23 mouse cellular contexts compared by ENCODE assay signal in genomic region chr12:52478611-52479010, GRCm38 (mm10). TPM values are rescaled to one million over a fixed set of nuclear protein-coding genes. Genes with fewer than 3 reads are reported as not detected.
DNase-seq lines count a peak whose midpoint lies in the region; ATAC-seq and TF ChIP-seq lines count a peak whose summit lies in the region.
"Had no signal": no experiment of that assay in that cellular context is flagged by ENCODE, and none has a peak within 500 bp of the region (broad histone marks: within the 10 kb centered on the region; RNA-seq: fewer than 3 reads in every experiment).

No protein-coding gene starts in this region.

- H3K27me3 ChIP-seq in heart, embryonic 10.5 days (ENCODE audit: insufficient read depth, poor library complexity, severe bottlenecking): no peaks in the 10 kb centered on the region
- no peaks in the 10 kb centered on the region for H3K27me3 ChIP-seq in lung, embryonic 16.5 days (ENCODE audit: control insufficient read depth, insufficient read depth, low read depth, low read length)
- no peaks in the 10 kb centered on the region for H3K27me3 ChIP-seq in myocyte (ENCODE audit: control insufficient read depth, insufficient read depth, insufficient read length)
- H3K27me3 ChIP-seq: CH12.LX; embryonic facial prominence, embryonic 12.5 days; forebrain, embryonic 12.5 days; heart, embryonic 15.5 days had no signal

- H3K4me2 ChIP-seq in lung, embryonic 16.5 days (ENCODE audit: low read depth, low read length): 0 out of 2 replicates have a peak overlapping the region, but pooled peaks have one; percentile 22
- H3K4me2 ChIP-seq in myocyte (ENCODE audit: low read depth): peak overlapping the region; percentile 20
- H3K4me2 ChIP-seq: embryonic facial prominence, embryonic 12.5 days; forebrain, embryonic 12.5 days; heart, embryonic 11.5 days; heart, embryonic 15.5 days; hindbrain, embryonic 14.5 days had no signal

- no peaks in the 10 kb centered on the region for H3K9me3 ChIP-seq in heart, embryonic 10.5 days
- H3K9me3 ChIP-seq in lung, embryonic 16.5 days (ENCODE audit: control insufficient read depth, low read length): no peaks in the 10 kb centered on the region
- H3K9me3 ChIP-seq: embryonic facial prominence, embryonic 12.5 days; forebrain, embryonic 12.5 days; heart, embryonic 15.5 days; hindbrain, embryonic 10.5 days had no signal

- H3K9ac ChIP-seq in lung, embryonic 16.5 days (ENCODE audit: low read length): no peak overlapping the region
- H3K9ac ChIP-seq: embryonic facial prominence, embryonic 12.5 days; forebrain, embryonic 12.5 days; heart, embryonic 15.5 days; hindbrain, embryonic 14.5 days had no signal

- ATAC-seq in lung, embryonic 16.5 days (ENCODE audit: low read depth): no peak
- ATAC-seq: forebrain, embryonic 16.5 days had no signal

- no peaks in the 10 kb centered on the region for H3K79me2 ChIP-seq in myocyte (ENCODE audit: control insufficient read depth, insufficient read depth)

- H3K27ac ChIP-seq in heart, embryonic 10.5 days: peak overlapping the region; percentile 22; the same call in 1 of the 2 replicates
- 0 out of 2 replicates have a peak overlapping the region, but pooled peaks have one; percentile 2 for H3K27ac ChIP-seq in layer of hippocampus, adult 2 months
- H3K27ac ChIP-seq in lung, embryonic 16.5 days (ENCODE audit: low read length): peak overlapping the region; percentile 59; the same call in 1 of the 2 replicates
- H3K27ac ChIP-seq: embryonic facial prominence, embryonic 12.5 days; forebrain, embryonic 12.5 days; heart, embryonic 15.5 days; hindbrain, embryonic 10.5 days; hindbrain, embryonic 14.5 days had no signal

- no peak for TF ChIP-seq POLR2A in myocyte (IDR thresholded peaks at IDR 0.05; ENCODE audit: insufficient read length, low read depth)

- intact Hi-C loops in heart, postnatal 25 days (cut with DNase I): no loop called here

- WGBS in heart, embryonic 10.5 days: 85% methylated on average over 8 of the region's 8 CpGs
- WGBS in lung, embryonic 16.5 days: 53% methylated on average over 8 of the region's 8 CpGs

- DNase-seq in heart, embryonic 10.5 days (ENCODE audit: low spot score): no peak
- no peak for DNase-seq in heart, postnatal 25 days (ENCODE audit: low spot score)
- DNase-seq in layer of hippocampus, adult 2 months (ENCODE audit: low spot score in 2 of 2): no peak
- DNase-seq in layer of hippocampus, postnatal 36 days: no peak
- DNase-seq in lung, postnatal 36 days: no peak
- no peak for DNase-seq in right cerebral cortex, postnatal 14 days
- DNase-seq: adrenal gland, postnatal 14 days; cerebellum, adult 11-12 months; cerebellum, adult 9-10 months; cerebellum, postnatal 25 days; gastrocnemius, postnatal 10 days; heart, adult 18-20 months; heart, postnatal 14 days had no signal

- no peak overlapping the region for H3ac ChIP-seq in myocyte (ENCODE audit: control insufficient read depth, insufficient read length)

- no peak for TF ChIP-seq CTCF in layer of hippocampus, adult 2 months (conservative IDR thresholded peaks at IDR 0.05)

- peaks cover 15% of the 10 kb centered on the region for H3K4me1 ChIP-seq in heart, embryonic 10.5 days
- peaks cover 13% of the 10 kb centered on the region for H3K4me1 ChIP-seq in lung, embryonic 16.5 days (replicated peaks; ENCODE audit: control insufficient read depth, insufficient read depth, low read length)

- no peaks in the 10 kb centered on the region for H3K36me3 ChIP-seq in heart, embryonic 10.5 days
- no peaks in the 10 kb centered on the region for H3K36me3 ChIP-seq in lung, embryonic 16.5 days (ENCODE audit: control insufficient read depth, insufficient read depth, low read length)
- no peaks in the 10 kb centered on the region for H3K36me3 ChIP-seq in myocyte (ENCODE audit: control insufficient read depth, insufficient read depth)
- H3K36me3 ChIP-seq: embryonic facial prominence, embryonic 12.5 days; forebrain, embryonic 12.5 days; heart, embryonic 15.5 days; hindbrain, embryonic 10.5 days had no signal

- no peak overlapping the region for H3K4me3 ChIP-seq in heart, embryonic 10.5 days
- H3K4me3 ChIP-seq in layer of hippocampus, adult 2 months: no peak overlapping the region
- no peak overlapping the region for H3K4me3 ChIP-seq in lung, embryonic 16.5 days (ENCODE audit: low read length)
- H3K4me3 ChIP-seq in myocyte: no peak overlapping the region
- H3K4me3 ChIP-seq: embryonic facial prominence, embryonic 12.5 days; forebrain, embryonic 12.5 days; heart, embryonic 15.5 days; hindbrain, embryonic 10.5 days had no signal

TF ChIP-seq in myocyte, 11 proteins besides CTCF, POLR2A, EP300 and RAD21:
- TF ChIP-seq SRF (IDR thresholded peaks at IDR 0.05; ENCODE audit: control insufficient read depth, insufficient read length, low read depth) (no peak), TCF3 (IDR thresholded peaks at IDR 0.05; ENCODE audit: insufficient read length, low read depth) (no peak), E2F4 (IDR thresholded peaks at IDR 0.05; ENCODE audit: insufficient read depth) (no peak), POLR2AphosphoS2 (IDR thresholded peaks at IDR 0.05; ENCODE audit: insufficient read length, low read depth) (no peak), REST (IDR thresholded peaks at IDR 0.05; ENCODE audit: insufficient read depth, insufficient read length) (no peak), CEBPB (IDR thresholded peaks at IDR 0.05; ENCODE audit: insufficient read depth, poor library complexity, severe bottlenecking) (no peak), MYOG (IDR thresholded peaks at IDR 0.05; ENCODE audit: control insufficient read depth in 1 of 3, insufficient read depth in 1 of 3, insufficient read length in 2 of 3, low read depth in 2 of 3) (no peak), USF1 (IDR thresholded peaks at IDR 0.05; ENCODE audit: low read depth) (no peak), TCF12 (IDR thresholded peaks at IDR 0.05; ENCODE audit: insufficient read depth, poor library complexity, severe bottlenecking) (no peak), MAX (IDR thresholded peaks at IDR 0.05; ENCODE audit: low read depth) (no peak), MYOD1 (IDR thresholded peaks at IDR 0.05; ENCODE audit: control insufficient read depth in 1 of 3, insufficient read length in 2 of 3, low read depth in 2 of 3) (no peak)

RNA-seq across cellular contexts. Expression of gene Arhgap5, which starts 25.2 kb away (rescaled TPM):
- 38.7 and 39.0 TPM in 2 replicates for polyA plus RNA-seq in heart, embryonic 10.5 days (2016; fragmentation: Nextera tagmentation; extraction: Ambion mirVana)
- 10 to 100 TPM; 77.9 to 83.9 TPM for total RNA-seq in heart, postnatal 25 days (2021)
- 100 to 1,000 TPM; 127 to 140 TPM for total RNA-seq in layer of hippocampus, adult 2 months (2021)
- total RNA-seq in layer of hippocampus, postnatal 36 days (2021): 100 to 1,000 TPM; 141 to 146 TPM
- polyA plus RNA-seq in lung, embryonic 16.5 days (2015; fragmentation: Nextera tagmentation; extraction: Ambion mirVana): 44.0 and 48.1 TPM in 2 replicates
- 9.9 TPM for polyA plus RNA-seq in myocyte (2012; fragmentation: generic; extraction: Trizol)

Comparison
In these comparisons a context has a peak if more than half of its experiments do, and no peak if none do; other contexts are left out.
1. H3K27ac ChIP-seq: peak in every context shown above with its lines; median percentile 59 in lung, embryonic 16.5 days; 22 in heart, embryonic 10.5 days; 2 in layer of hippocampus, adult 2 months.